Mouse (Mus musculus) R1 (cell line): ENCODE results near the gene Lsm2.

ENCODE experiments used
- DNase-seq: peaks from one replicate; pipeline ENCODE4 v3.0.0-alpha.2; 2018; ENCODE audit warnings: low read depth, low spot score

Lsm2 gene

GRCm38 (mm10) chr17:35012430-35012829 is 30.8 kb downstream of the Lsm2 start:
- DNase-seq: no peak

GRCm38 (mm10) chr17:35013221-35013620 is 31.6 kb downstream of the Lsm2 start:
- DNase-seq: no peak

GRCm38 (mm10) chr17:35015296-35015695 is 33.6 kb downstream of the Lsm2 start:
- no peak for DNase-seq

GRCm38 (mm10) chr17:35016376-35016775 is 34.7 kb downstream of the Lsm2 start, which contains the start of gene Vwa7:
Gene Vwa7 (plus strand): TSS chr17:35016579.
- no peak for DNase-seq

- DNase-seq: no peak
Observed at GRCm38 (mm10) chr17:35016791-35017705, 35.4 kb downstream of the Lsm2 start.

- DNase-seq: no peak
Observed at GRCm38 (mm10) chr17:35017706-35018030, 36.0 kb downstream of the Lsm2 start.

GRCm38 (mm10) chr17:35018171-35018570 is 36.5 kb downstream of the Lsm2 start:
- no peak for DNase-seq

- no peak for DNase-seq
Observed at GRCm38 (mm10) chr17:35019894-35020293, 38.2 kb downstream of the Lsm2 start.

- DNase-seq: no peak
Observed at GRCm38 (mm10) chr17:35020551-35020950, 38.9 kb downstream of the Lsm2 start.

- peak; percentile 83 for DNase-seq
Observed at GRCm38 (mm10) chr17:35021163-35021808, 39.6 kb downstream of the Lsm2 start.

- DNase-seq: no peak
Observed at GRCm38 (mm10) chr17:35021842-35022477, 40.3 kb downstream of the Lsm2 start.

GRCm38 (mm10) chr17:35022541-35023060 is 40.9 kb downstream of the Lsm2 start:
- DNase-seq: no peak

- DNase-seq: no peak
Observed at GRCm38 (mm10) chr17:35023221-35023620, 41.6 kb downstream of the Lsm2 start.

GRCm38 (mm10) chr17:35023756-35024155 is 42.1 kb downstream of the Lsm2 start:
- no peak for DNase-seq

GRCm38 (mm10) chr17:35024261-35024660 is 42.6 kb downstream of the Lsm2 start:
- no peak for DNase-seq

- DNase-seq: no peak
Observed at GRCm38 (mm10) chr17:35024691-35025488, 43.2 kb downstream of the Lsm2 start.

- no peak for DNase-seq
Observed at GRCm38 (mm10) chr17:35026206-35026605, 44.5 kb downstream of the Lsm2 start.

GRCm38 (mm10) chr17:35027277-35028068 is 45.8 kb downstream of the Lsm2 start, which contains the start of gene Sapcd1:
Gene Sapcd1 (minus strand): TSS chr17:35028016.
- peak; percentile 85 for DNase-seq

GRCm38 (mm10) chr17:35028315-35028714 is 46.7 kb downstream of the Lsm2 start:
- DNase-seq: no peak
